Mouse (Mus musculus) embryonic fibroblast, embryonic 13.5 days (primary cell): Measurements from ENCODE around the gene Nbeal1.

Experiments used
- CTCF ChIP-seq: IDR thresholded peaks from 2 replicates; pipeline ENCODE4 v1.5.1; 2011; ENCODE audit warnings: mild to moderate bottlenecking, control low read depth, low read length, moderate library complexity, borderline replicate concordance; ENCODE audit not compliant: insufficient read depth
- POLR2A ChIP-seq: IDR thresholded peaks from 2 replicates; pipeline ENCODE4 v1.6.1; 2011; ENCODE audit warnings: low read depth, mild to moderate bottlenecking, control low read depth, low read length, moderate library complexity

DNA sequence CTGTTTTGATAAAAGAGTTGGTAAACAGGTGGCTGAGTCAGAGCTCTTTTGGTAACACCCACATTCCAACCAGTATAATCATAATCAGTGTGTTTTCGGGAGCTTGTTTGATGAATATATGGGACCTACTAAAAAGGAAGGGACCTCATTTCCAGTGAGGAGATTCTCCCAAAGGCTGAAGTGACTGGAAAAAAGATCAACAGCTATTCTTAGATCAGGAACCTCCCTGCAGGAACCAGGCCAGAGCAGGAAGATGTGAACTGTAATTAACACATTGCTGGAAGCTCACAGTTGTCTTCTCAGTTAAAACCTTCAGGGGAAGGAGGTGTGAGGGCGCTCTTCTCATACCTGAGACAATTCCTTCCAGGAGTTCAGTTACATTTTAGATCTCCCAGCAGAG is 10.8 kb upstream of the Nbeal1 start:
- no peak for TF ChIP-seq CTCF
- TF ChIP-seq POLR2A = no peak
